Mouse (Mus musculus): ENCODE measurements around the gene Elmo1. TPM values are rescaled to one million over a fixed set of nuclear protein-coding genes. Genes with fewer than 3 reads are reported as not detected.
A peak's percentile ranks its signal among the peaks of the same experiment; 100 is the strongest.

Elmo1 gene
- total RNA-seq, 2 experiments from 2014 or later: 23.6 to 27.7 TPM

DNA sequence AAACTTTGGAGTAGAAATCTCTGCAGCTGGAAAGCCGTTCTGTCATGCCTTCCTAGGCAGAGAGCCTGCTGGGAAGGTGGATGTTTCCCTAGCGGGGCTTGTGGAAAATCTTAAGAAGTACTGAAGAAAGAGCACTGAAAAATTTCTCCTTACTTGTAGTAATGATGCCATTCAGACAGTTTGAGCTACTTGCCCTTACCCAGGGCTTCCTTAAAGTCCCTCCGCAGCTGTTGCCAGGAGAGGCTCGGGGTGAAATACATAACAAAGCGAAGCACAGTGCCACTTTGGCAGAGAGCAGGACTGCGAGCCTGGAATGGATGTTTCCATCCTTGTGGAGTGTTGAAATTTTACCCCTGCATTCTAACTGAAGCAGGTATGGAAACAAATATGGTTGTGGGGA lies 164.5 kb downstream of the Elmo1 start:
- no peak for DNase-seq (ENCODE audit: low spot score in 2 of 2)

DNA sequence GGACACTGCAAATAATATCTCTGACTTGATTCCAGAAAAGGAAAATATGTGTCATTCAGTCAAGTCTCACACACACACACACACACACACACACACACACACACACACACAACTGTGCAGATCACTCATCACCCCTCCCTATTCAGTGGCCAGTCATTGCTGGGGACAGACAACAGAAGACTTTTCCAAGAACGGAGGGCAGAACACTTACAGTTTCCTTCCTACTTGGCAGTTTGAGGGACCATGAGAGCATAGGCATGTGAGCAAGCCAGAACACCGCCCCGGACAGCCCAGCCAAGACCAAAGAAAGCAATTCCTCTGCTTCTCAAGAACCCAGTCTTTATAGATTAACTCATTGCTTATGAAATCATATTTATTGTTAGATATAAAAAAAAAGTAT lies 165.0 kb downstream of the Elmo1 start:
- peak in 1 of 2 experiments; percentile 42 for DNase-seq (ENCODE audit: low spot score in 2 of 2)

DNA sequence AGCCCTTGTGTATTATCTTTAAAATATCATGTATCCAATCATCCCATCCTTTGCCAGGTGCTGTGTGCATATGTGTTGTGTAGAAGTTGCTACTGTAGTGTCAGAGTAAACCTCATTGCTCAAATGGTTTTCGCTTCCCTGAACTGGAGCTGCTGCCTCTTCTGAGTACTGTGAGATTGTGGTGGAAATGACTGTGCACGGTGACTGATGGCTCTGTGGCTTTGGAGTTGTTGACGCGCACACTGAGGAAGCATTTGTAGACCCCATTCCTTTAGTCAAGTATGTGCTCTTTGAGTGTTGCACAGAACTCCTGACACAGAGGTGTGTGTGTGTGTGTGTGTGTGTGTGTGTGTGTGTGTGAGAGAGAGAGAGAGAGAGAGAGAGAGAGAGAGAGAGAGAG lies 166.2 kb downstream of the Elmo1 start:
- no peak for DNase-seq (ENCODE audit: low spot score in 2 of 2)

DNA sequence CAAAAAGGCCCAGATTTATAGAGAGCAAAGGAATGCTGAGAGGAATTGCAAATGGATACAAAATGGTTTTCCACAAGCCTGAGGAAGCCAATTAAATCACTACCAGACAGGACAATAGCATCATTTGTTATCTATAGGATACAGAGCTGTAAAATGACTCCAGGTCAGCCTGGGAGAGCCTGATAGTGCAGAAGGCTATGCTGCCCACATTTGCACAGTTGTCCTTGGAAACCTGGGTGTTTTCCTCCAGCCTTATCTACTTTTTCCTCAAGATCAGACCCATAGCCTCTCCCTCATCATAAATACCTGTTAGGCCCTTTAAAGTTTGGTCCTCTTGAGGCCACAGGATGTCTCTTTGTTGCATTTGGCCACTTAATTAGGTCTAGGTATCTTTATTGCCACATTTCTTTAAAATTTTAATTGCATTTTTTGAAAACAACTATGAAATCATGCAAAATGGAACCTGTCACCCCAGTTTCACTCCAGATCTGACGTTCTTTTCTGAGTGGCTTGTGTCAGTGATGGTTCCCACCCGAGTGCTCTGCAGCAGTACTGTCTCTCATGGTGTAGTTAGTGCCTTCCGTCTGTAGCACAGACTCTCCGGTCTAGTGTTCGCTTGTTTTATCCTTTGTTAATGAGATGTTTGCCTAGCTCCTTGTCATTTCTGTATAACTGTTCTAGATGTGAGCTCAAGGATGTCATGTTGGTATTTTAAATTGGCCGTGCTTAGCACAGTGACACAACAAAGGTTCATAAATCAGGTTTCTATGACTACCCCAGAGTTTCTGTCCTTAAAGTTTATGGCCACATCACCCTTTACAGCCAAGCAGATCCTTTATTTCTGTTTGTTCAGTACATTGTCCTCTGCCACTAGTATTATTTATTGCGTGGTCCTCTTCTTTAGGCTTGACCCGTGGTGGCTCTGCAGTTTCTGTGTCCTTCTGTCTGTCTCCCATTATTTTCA lies 167.4 kb downstream of the Elmo1 start:
- no peak for DNase-seq (ENCODE audit: low spot score in 2 of 2)

DNA sequence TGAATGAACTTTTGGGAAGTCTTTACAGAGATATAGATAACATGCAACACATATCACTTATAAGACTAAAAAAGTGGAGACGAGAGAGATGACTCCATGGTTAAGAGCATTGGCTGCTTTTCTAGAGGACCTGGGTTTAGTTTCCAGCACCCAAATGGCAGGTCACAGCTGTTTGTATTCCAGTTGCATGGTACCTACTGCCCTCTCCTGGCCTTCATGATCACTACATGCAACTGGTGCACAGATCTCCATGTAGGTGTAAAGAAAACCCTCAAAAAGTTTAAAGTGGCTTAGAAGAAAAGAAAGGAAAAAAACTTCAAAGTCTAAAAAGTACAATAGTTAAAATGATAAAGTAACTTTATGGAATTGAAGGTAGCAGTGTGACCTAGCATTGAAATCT lies 172.8 kb downstream of the Elmo1 start:
- no peak for DNase-seq (ENCODE audit: low spot score in 2 of 2)

DNA sequence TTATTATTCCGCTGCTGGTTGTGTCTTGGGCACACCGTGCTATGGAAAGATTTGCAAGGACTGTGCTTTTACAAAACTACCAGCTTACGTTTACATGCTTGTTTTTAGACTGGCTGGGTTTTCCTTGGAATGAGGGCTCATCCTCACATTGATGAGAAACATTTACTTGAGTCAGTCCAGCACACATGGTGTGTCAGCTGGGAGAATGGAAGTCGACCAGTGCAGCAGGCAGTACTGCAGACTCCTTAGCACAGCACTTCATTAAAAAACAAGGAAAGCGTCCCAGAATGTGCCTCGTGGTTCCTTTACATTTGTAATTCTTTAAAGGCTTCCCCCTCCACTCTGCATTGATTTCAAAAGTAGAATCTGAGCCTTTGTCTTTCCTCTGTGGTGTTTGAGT lies 179.8 kb downstream of the Elmo1 start:
- no peak for DNase-seq (ENCODE audit: low spot score in 2 of 2)

DNA sequence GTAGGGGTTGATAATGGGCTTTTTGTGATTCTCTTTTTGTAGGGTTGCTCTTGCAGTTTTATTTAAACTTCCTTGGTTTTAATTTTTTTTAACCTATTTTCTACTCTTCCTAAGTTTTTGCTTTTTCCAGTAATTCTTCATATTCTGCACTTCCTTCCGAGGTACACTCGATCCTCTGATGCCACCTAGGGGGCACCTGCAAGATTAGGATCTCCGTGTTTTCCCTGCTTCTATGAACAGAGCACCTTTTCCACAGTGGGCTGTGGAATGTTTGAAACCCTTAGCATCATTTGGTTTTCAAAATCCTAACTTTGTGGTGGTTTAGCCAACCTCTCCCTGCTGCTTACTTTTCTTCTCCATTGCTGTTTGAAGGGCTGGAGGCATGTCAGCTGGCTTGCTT lies 181.4 kb downstream of the Elmo1 start:
- no peak for DNase-seq (ENCODE audit: low spot score in 2 of 2)

DNA sequence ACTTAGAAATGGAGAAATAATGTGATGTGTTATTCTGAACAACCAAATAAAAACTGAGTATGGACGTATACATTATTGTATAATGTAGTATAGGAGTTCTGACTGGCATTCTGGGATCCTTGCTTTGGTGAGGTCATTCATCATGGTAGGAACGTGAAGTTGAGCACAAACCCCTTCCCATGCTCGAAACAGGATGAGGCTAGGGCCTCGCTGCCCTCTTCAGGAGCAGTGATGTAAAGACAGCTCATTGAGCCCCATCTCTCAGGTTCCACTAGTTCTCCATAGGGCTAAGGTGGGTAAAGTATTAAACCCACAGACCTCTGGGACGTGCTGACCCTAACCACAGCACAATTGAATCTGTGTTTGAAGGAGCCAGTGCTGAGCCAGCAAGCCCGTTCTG lies 182.2 kb downstream of the Elmo1 start:
- DNase-seq (ENCODE audit: low spot score in 2 of 2): no peak

DNA sequence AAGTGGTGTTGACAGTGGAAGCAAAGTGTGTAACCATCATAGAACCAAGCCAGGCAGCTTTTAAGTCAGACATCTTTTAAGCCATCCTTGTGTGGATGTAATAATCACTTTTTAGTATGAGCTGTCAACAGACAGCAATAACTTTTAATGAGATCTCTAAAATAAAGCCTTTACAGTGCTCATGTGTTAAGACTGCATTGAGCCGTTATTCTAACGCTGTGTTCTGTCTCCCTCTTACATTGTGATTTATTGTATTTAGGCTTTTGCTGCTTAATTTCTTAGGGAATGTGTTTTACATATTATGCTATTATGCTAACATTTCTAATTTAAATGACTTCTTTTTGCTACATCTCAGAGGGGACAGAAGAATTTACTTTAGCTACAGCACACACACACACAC lies 189.5 kb downstream of the Elmo1 start:
- no peak for DNase-seq (ENCODE audit: low spot score in 2 of 2)

DNA sequence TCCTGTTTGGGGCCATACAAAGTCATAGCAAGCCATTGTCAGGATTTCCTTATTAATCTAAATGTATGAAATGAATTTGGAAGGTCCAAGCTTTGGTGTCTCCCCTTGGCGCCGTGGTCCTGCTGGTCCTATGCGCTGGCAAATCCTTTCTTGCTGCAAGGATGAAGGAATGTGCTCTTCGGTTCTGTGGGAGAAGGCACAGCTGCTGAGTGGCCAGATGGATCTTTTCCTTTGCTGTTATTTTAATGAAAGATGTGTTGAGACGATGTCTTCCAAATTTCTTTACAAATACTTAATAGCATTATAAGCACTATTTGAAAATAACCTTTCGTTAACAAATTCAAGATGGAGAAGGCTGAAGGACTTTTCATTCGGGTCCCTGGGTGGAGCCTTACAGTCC lies 193.5 kb downstream of the Elmo1 start:
- no peak for DNase-seq (ENCODE audit: low spot score in 2 of 2)

DNA sequence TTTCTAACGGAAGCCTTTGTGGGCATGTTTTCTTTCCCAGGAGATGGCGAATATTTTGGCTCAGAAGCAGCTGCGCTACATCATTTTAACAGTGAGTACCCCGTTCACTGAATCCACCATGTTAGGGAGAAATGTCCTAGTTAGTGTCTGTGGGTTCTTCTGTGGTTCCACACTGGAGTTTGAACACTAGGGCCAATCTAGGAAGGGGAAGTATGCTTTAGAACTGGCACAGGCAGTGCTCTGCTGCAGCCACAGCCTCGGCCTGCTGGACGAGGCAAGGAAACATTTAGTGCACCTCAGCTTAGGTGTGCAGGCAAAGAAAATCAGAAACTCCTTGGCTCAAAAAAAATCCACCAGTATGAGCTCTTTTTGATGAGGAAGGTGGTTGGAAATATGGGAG lies 196.3 kb downstream of the Elmo1 start:
- no peak for DNase-seq (ENCODE audit: low spot score in 2 of 2)

DNA sequence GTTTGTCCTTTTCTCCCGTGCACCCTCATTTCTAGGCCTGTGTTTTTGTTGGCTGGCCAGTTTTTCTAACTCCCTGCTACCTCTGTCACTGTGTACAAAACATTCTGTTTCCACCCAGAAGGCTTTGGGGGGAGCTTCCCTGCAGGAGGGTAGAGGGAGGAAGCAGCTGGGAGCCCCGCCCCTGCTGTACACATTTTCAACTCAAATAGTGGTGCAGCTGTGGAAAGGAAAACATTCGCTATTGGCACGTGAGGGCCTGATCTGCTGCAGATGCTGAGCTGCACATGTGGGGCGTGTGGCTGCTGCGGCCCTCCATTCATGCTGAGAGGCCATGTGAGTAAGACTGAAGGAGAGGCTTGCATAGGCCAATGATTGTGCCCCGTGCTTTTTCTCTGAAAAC lies 198.0 kb downstream of the Elmo1 start:
- peak in 1 of 2 experiments; percentile 36 for DNase-seq (ENCODE audit: low spot score in 2 of 2)

DNA sequence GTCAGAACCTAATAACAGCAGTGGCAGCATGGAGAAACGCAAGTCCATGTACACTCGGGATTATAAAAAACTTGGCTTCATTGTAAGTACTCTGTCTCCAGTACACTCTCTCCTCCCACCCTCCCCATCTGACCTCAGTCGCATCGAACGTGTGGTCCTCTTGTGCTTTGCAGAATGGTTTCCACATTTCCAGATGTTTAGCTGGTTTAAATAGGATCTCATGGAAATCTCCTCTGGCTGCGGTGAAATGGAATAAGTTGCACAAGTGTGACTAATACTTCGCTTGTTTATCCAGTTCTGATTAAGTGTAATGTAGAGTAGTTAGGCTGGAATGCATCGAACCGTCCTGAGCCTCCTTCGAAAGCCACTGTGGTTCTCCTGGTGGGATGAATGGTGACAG lies 200.0 kb downstream of the Elmo1 start:
- no peak for DNase-seq (ENCODE audit: low spot score in 2 of 2)

DNA sequence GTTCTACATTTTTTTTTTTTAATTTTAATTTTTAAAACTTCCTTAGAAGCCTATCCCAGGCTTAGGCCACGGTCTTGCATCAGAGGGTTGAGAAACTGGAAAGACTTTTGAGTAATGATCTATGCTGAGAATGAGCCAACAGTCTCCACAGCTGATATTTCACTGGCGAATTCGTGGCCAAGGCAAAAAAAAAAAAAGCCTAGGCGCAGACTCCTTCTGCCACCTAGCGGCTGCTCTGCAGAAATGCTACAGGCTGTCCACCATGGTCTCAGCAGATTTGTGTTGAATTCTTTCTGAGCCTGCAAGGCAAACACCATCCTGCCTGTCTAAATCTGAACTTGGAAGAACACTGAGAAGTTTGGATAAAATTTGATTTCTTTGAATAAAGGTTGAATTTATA lies 202.0 kb downstream of the Elmo1 start:
- peak in 1 of 2 experiments; percentile 40 for DNase-seq (ENCODE audit: low spot score in 2 of 2)

DNA sequence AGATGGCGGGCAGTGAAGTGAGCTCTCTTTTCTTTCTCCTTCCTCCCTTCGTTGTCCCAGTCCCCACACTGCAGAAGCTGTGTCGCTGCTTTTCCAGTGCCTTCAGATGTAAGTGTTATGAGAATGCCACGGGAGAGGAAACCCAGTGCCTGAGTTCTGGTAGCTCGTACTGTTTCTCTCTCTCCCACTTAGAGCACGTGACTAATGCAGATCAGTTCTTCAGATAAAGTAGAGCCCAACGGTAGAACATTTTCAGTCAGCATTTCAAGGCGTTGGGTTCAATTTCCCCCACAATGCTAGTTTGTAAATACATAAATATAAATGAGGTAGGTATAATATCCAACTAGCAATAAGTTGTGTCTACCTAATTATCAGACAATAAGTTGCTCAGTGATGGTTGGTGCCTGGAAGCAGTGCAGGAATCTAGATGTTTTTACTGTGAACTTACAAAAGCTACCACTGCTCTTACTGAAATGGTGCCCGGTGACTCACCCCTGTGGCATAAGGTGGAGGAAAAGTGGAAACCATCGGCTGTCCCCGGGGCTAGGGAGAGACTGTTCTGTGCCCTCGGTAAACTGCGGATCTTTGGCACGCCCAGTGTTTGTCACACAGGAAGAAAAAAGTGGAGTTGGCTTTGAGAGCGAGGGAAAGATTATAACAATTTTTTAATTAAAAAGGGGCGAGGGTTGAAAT lies 205.0 kb downstream of the Elmo1 start:
- no peak for DNase-seq (ENCODE audit: low spot score in 2 of 2)

DNA sequence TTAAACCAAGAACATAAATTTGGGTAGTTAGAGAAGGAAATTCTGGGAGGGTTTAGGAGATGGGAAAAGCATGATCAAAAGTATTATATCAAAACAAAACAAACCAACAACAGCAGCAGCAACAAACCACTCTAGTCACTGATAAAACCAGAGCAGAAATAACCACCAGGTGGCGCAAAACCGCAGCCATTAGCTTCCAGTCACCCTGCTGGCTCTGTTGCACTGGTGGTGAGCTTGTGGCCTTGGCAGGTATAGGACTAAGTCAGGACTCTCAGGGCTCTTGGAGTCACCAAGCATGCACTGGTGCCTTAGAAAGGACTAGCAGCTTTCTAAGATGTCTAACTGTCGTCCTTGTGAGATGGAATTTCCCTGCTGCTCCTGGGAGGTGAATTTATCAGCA lies 207.4 kb downstream of the Elmo1 start:
- DNase-seq (ENCODE audit: low spot score in 2 of 2): peak in 1 of 2 experiments; percentile 60

DNA sequence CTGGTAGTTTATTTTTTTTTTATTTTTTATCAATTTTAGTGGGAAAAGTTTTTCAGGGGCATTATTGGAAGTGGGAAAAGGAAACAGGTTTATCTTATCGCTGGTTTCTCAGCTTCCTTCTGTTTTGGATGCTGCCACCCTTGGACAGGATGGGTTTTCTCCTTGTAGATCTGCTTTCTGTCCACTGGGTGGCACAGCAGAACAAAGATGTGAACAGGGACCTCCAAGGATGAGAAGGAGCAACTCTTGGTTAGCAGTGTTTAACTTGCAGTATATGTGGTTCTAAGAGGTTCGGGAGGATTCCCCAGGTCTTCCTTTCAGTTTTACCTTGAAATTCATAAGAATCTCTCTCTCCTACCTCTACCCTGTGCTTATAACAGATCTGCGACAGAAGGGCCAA lies 209.0 kb downstream of the Elmo1 start:
- DNase-seq (ENCODE audit: low spot score in 2 of 2): no peak

DNA sequence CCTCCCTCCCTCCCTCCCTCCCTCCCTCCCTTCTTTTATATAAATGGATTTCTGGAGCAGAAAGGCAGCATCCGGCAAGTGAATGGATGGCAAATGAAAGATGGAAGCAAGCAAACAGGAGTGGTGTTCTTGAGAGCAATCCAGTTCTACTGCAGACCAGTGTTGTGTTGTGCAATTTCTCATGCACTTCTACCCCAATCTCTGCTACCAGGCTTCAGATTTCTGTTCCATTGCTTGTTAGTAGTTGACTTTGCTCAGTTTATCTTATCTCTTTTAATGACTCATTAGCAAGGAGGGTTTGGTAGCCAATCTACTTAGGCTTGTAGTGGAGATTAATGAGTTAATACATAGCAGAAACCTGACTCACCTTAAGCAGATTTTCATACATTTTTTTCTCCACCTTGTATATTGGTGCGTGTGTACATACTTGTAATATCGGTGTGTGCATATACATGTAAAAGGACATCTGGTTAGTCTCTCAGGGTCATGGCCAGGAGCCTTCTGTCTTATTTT lies 209.7 kb downstream of the Elmo1 start:
- no peak for DNase-seq (ENCODE audit: low spot score in 2 of 2)

DNA sequence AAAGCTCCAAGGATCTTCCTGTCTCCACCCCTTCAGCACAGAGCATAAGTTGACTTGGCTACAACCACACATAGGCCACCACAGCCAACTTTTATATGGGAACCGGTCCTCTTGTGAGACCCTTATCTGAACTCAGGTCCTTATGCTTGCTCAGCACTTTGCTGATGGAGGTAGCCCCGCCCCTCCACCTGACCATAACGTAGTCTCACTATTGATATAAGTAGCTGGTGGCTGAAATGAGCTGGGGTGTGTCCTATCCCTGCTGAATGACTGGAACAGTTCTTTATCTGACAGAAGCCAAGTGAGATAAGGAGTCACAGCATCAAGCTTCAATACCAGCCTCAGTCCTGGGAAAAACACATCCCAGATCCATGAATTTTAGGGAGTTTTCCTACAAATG lies 210.2 kb downstream of the Elmo1 start:
- no peak for DNase-seq (ENCODE audit: low spot score in 2 of 2)

DNA sequence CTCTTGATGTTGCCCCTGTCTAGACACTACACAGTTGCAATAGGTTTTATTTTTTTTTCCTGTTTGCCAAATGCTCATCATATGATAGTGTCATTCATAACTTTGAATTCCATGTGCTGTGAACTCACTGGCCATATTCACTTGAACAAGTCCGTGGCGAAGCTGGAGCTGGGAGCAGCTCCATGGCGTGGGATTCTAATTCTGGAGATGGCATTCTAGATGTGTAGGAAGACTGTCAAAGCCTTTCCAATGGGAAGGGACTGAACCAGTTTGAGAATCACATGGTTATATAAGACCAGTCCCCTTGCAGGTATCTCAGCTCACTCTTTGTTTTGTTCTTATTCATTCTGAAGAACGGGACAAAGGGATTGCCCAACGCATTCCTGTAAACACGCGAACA lies 211.4 kb downstream of the Elmo1 start:
- no peak for DNase-seq (ENCODE audit: low spot score in 2 of 2)

DNA sequence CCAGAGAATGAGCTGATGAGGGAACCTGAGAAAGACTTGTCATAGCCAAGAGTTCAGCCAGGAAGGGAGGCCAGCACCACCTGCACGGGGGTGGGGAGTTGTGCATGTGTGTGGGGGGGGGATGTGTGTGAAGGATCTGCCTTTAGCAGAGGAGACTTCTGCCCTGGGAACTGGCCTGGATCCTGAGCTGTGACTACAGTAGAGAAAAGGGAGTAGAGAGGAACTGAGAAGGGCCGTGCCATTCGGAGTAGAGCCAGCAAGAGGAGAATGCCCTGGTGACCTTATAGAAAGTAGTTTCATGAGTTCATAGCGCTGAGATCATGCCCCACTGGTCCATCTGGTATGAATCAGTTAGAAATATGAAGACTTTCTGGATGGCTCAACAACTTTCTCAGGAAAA lies 215.2 kb downstream of the Elmo1 start:
- DNase-seq (ENCODE audit: low spot score in 2 of 2): peak in 1 of 2 experiments; percentile 25

Data from gastrocnemius, postnatal 4 days (tissue).